Mouse (Mus musculus): ENCODE measurements around the gene Ankrd44. TPM values are rescaled to one million over a fixed set of nuclear protein-coding genes. Genes with fewer than 3 reads are reported as not detected.

Ankrd44 gene
- polyA plus RNA-seq (2014; fragmentation: Illumina TruSeq; extraction: RNeasy Lipid Tissue Mini Kit (QIAGEN cat#74804); ENCODE audit: low read depth, low replicate concordance), result 9.0 TPM

GRCm38 (mm10) chr1:54925971-54926771 is at the start of gene Ankrd44:
Gene Ankrd44, minus strand, starts transcription at chr1:54926387.

Other genes starting within 250 kb of the Ankrd44 start
- gene Sf3b1, start 101.1 kb upstream of the Ankrd44 start, polyA plus RNA-seq (2014; fragmentation: Illumina TruSeq; extraction: RNeasy Lipid Tissue Mini Kit (QIAGEN cat#74804); ENCODE audit: low read depth, low replicate concordance), result 85.2 TPM
- 40.7 TPM for gene Coq10b, start 126.4 kb upstream of the Ankrd44 start, polyA plus RNA-seq (2014; fragmentation: Illumina TruSeq; extraction: RNeasy Lipid Tissue Mini Kit (QIAGEN cat#74804); ENCODE audit: low read depth, low replicate concordance)
- 274 TPM for gene Hspe1, start 161.7 kb upstream of the Ankrd44 start, polyA plus RNA-seq (2014; fragmentation: Illumina TruSeq; extraction: RNeasy Lipid Tissue Mini Kit (QIAGEN cat#74804); ENCODE audit: low read depth, low replicate concordance)
- gene Hspd1, start 161.9 kb upstream of the Ankrd44 start, polyA plus RNA-seq (2014; fragmentation: Illumina TruSeq; extraction: RNeasy Lipid Tissue Mini Kit (QIAGEN cat#74804); ENCODE audit: low read depth, low replicate concordance), result 479 TPM
- 37.4 TPM for gene Mob4, start 204.8 kb upstream of the Ankrd44 start, polyA plus RNA-seq (2014; fragmentation: Illumina TruSeq; extraction: RNeasy Lipid Tissue Mini Kit (QIAGEN cat#74804); ENCODE audit: low read depth, low replicate concordance)